Mouse (Mus musculus) gastrocnemius, adult 8-10 months (tissue): ENCODE results near the gene Prl2a1. TPM values are rescaled to one million over a fixed set of nuclear protein-coding genes. Genes with fewer than 3 reads are reported as not detected.
"Not testable (repeated sequence)": the region's sequence is repeated elsewhere in the genome, so short reads cannot be mapped to it uniquely, and the experiment has no call there.

Experiments
- DNase-seq, 2 experiments: peaks; one replicate each; pipeline ENCODE4 v3.0.0; 2022; ENCODE audit warnings: low spot score in 2 of 2
- total RNA-seq, 4 experiments: library from RNA; stranded (reverse); gene quantifications; 2 replicates each; pipeline ENCODE4 v1.2.4; 2022

The Prl2a1 gene
- not detected for total RNA-seq

GRCm38 (mm10) chr13:27801354-27801753 is at the start of gene Prl2a1:
Gene Prl2a1 (plus strand): TSS chr13:27801654.
- no peak for DNase-seq

- not testable (repeated sequence) for DNase-seq
These were observed 20.8 kb upstream of the Prl2a1 start, which contains the start of gene Prl7c1 for GRCm38 (mm10) chr13:27780704-27781103. Gene Prl7c1 (minus strand): TSS chr13:27780804.

- DNase-seq = no peak
These were observed 2.2 kb upstream of the Prl2a1 start for GRCm38 (mm10) chr13:27799303-27799702.

- no peak for DNase-seq
These were observed 1.3 kb downstream of the Prl2a1 start for GRCm38 (mm10) chr13:27802765-27803164.

GRCm38 (mm10) chr13:27849042-27849441 is 47.6 kb downstream of the Prl2a1 start, which contains the start of gene Prl2c1:
Gene Prl2c1 (plus strand): TSS chr13:27849342.
- DNase-seq = no peak

Other genes with a start within 250 kb of the Prl2a1 start
- gene Prl8a9, start 237.0 kb upstream of the Prl2a1 start, total RNA-seq = not detected
- not detected for gene Prl8a1, start 219.5 kb upstream of the Prl2a1 start, total RNA-seq
- gene Prl7b1, start 191.1 kb upstream of the Prl2a1 start, total RNA-seq = not detected
- gene Prl7a1, start 159.2 kb upstream of the Prl2a1 start, total RNA-seq = not detected
- not detected for gene Prl7a2, start 133.6 kb upstream of the Prl2a1 start, total RNA-seq
- gene Prl7d1, start 84.9 kb upstream of the Prl2a1 start, total RNA-seq = not detected
- not detected for gene Prl7c1, start 20.9 kb upstream of the Prl2a1 start, total RNA-seq
- not detected for gene Prl2c1, start 47.7 kb downstream of the Prl2a1 start, total RNA-seq
- not detected for gene Prl4a1, start 214.6 kb downstream of the Prl2a1 start, total RNA-seq